Mouse (Mus musculus) ES-Bruce4 (cell line): Measurements from ENCODE around the gene Pold4. TPM values are rescaled to one million over a fixed set of nuclear protein-coding genes. Genes with fewer than 3 reads are reported as not detected.

ENCODE experiments used
- H3K27ac ChIP-seq: 2 replicates; pipeline ENCODE4 v1.5.1; 2012; ENCODE audit warnings: low read length, inconsistent platforms; ENCODE audit not compliant: insufficient read depth
- H3K27me3 ChIP-seq: 2 replicates; pipeline ENCODE4 v1.6.1; 2012; ENCODE audit warnings: mild to moderate bottlenecking, low read length, inconsistent platforms; ENCODE audit not compliant: control insufficient read depth, poor library complexity, insufficient read depth, severe bottlenecking
- H3K36me3 ChIP-seq: 2 replicates; pipeline ENCODE4 v1.6.1; 2012; ENCODE audit warnings: inconsistent platforms, mild to moderate bottlenecking, low read length, moderate library complexity; ENCODE audit not compliant: control insufficient read depth, poor library complexity, insufficient read depth, severe bottlenecking
- H3K4me1 ChIP-seq: one replicate; pipeline ENCODE4 v1.8.1; 2011; ENCODE audit warnings: low read length; ENCODE audit not compliant: control insufficient read depth, insufficient read depth
- H3K4me3 ChIP-seq: 2 replicates; pipeline ENCODE4 v1.5.1; 2011; ENCODE audit warnings: low read depth, mild to moderate bottlenecking, low read length
- H3K9ac ChIP-seq: 2 replicates; pipeline ENCODE4 v1.6.1; 2012; ENCODE audit warnings: low read depth, mild to moderate bottlenecking, inconsistent platforms; ENCODE audit not compliant: poor library complexity, severe bottlenecking
- H3K9me3 ChIP-seq: replicated peaks from 2 replicates; pipeline ENCODE4 v1.6.1; 2012; ENCODE audit warnings: mild to moderate bottlenecking, low read length, inconsistent platforms; ENCODE audit not compliant: control insufficient read depth, poor library complexity, insufficient read depth, severe bottlenecking
- CTCF ChIP-seq: IDR thresholded peaks from one replicate; pipeline ENCODE4 v1.8.1; 2011; ENCODE audit warnings: low read depth, low read length
- EP300 ChIP-seq: IDR thresholded peaks from 2 replicates; pipeline ENCODE4 v1.6.1; 2011; ENCODE audit warnings: low read depth, low read length; ENCODE audit not compliant: insufficient read depth
- POLR2A ChIP-seq: IDR thresholded peaks from one replicate; pipeline ENCODE4 v1.8.1; 2011; ENCODE audit warnings: low read length; ENCODE audit not compliant: insufficient read depth
- polyA plus RNA-seq: library from polyadenylated mRNA; stranded (reverse); fragments of >200 nt; gene quantifications from 2 replicates; pipeline ENCODE4 v1.2.4, GENCODE M21; 2011; ENCODE audit warnings: low read depth; ENCODE audit not compliant: missing spikeins, insufficient read depth, insufficient read length

Pold4 gene
- polyA plus RNA-seq, 1 experiment = 26.7 TPM

DNA sequence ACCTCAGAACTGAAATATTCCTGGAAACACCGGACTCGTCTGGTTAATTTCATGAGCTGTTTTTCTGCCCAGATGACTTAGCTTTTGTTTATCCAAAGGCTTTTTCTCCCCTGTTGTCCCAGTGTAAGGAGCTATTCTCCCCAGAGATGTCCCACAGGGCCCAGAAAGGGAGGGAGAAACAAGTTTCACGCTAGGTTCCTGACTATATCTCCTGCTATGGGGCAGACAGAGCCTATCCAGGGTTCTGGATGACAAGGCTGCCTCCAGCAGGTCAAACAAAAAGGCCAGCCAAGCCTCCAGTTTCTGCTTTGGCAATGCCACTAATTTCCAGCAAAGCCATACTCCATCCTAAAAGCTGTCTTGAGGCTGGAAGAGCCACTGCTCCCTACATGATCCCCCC, 13.8 kb upstream of the Pold4 start:
- H3K27me3 ChIP-seq = peaks cover 13% of the 10 kb centered on the region
- H3K9me3 ChIP-seq = no peaks in the 10 kb centered on the region
- H3K36me3 ChIP-seq = no peaks in the 10 kb centered on the region
- no peak overlapping the region for H3K27ac ChIP-seq
- no peak overlapping the region for H3K4me3 ChIP-seq
- H3K4me1 ChIP-seq = no peaks in the 10 kb centered on the region
- TF ChIP-seq EP300 (no peak), CTCF (no peak), POLR2A (no peak)
- H3K9ac ChIP-seq = no peak overlapping the region

GRCm38 (mm10) chr19:4218293-4218692, 13.4 kb upstream of the Pold4 start:
- no peak for TF ChIP-seq CTCF
- TF ChIP-seq POLR2A = no peak
- TF ChIP-seq EP300 = no peak
- H3K4me1 ChIP-seq = no peaks in the 10 kb centered on the region
- peaks cover 13% of the 10 kb centered on the region for H3K27me3 ChIP-seq

GRCm38 (mm10) chr19:4218784-4219183, 12.9 kb upstream of the Pold4 start:
- Histone ChIP-seq H3K9me3 (no peaks in the 10 kb centered on the region), H3K36me3 (no peaks in the 10 kb centered on the region), H3K27me3 (peaks cover 13% of the 10 kb centered on the region), H3K9ac (no peak overlapping the region), H3K27ac (no peak overlapping the region), H3K4me1 (no peaks in the 10 kb centered on the region), H3K4me3 (no peak overlapping the region)
- TF ChIP-seq POLR2A (no peak), EP300 (no peak), CTCF (no peak)

More at GRCm38 (mm10) chr19:4218293-4218692, 13.4 kb upstream of the Pold4 start:
- Histone ChIP-seq H3K27ac (no peak overlapping the region), H3K4me3 (no peak overlapping the region), H3K9ac (no peak overlapping the region), H3K9me3 (no peaks in the 10 kb centered on the region), H3K36me3 (no peaks in the 10 kb centered on the region)

- no peak for TF ChIP-seq POLR2A
- no peak for TF ChIP-seq EP300
- TF ChIP-seq CTCF = no peak
- H3K4me1 ChIP-seq = no peaks in the 10 kb centered on the region
- H3K27me3 ChIP-seq = peaks cover 7% of the 10 kb centered on the region
- H3K27ac ChIP-seq = no peak overlapping the region
- H3K9ac ChIP-seq = no peak overlapping the region
- no peaks in the 10 kb centered on the region for H3K9me3 ChIP-seq
- no peaks in the 10 kb centered on the region for H3K36me3 ChIP-seq
- H3K4me3 ChIP-seq = no peak overlapping the region
Measured at GRCm38 (mm10) chr19:4219943-4220342, 11.8 kb upstream of the Pold4 start.

- H3K36me3 ChIP-seq = no peaks in the 10 kb centered on the region
- no peaks in the 10 kb centered on the region for H3K9me3 ChIP-seq
- H3K4me1 ChIP-seq = no peaks in the 10 kb centered on the region
- no peak for TF ChIP-seq EP300
- TF ChIP-seq CTCF = no peak
- TF ChIP-seq POLR2A = no peak
- no peak overlapping the region for H3K27ac ChIP-seq
- no peak overlapping the region for H3K9ac ChIP-seq
- no peak overlapping the region for H3K4me3 ChIP-seq
- peaks cover 2% of the 10 kb centered on the region for H3K27me3 ChIP-seq
Measured at GRCm38 (mm10) chr19:4220416-4220815, 11.3 kb upstream of the Pold4 start.

DNA sequence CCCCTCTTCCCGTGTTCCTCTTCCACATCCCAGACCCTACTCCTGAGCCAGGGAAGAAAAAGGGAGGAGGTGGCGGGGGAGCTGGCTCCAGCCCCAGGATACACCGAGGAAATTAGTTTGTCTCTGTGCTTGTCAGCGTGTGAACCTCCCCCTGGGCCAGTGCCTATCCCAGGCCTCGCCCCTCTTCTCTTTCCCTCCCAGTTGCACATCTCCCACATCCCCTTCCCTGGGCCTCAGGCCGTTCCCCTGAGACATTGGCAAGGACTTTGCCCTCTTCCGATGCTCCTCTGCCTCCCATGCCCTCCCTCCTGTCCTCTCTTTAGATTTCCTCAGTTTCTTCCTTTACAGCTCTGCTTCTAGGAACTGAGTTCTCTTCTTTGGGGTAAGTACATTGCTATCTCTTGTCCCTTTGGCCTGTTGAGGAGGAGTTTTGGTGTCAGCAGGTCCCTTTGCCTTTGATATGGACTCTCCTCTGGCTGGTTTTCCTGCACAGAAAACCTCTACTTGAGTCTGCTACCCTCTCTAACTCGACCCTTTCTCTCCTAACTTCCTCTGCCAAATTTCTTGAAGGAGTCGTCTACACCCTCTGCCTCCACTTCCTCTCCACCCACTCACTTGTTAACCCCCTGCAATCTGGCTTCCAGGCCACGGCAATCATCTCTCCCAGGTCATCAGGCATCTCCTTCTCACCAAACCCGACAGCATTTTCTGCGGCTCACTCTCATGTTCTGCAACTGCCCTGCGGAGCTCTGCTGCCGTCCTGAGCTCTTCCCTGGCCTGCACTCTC, 10.5 kb upstream of the Pold4 start:
- H3K27ac ChIP-seq = no peak overlapping the region
- no peaks in the 10 kb centered on the region for H3K4me1 ChIP-seq
- no peak overlapping the region for H3K9ac ChIP-seq
- no peak for TF ChIP-seq CTCF
- no peak for TF ChIP-seq EP300
- no peak for TF ChIP-seq POLR2A
- H3K27me3 ChIP-seq = no peaks in the 10 kb centered on the region
- H3K9me3 ChIP-seq = no peaks in the 10 kb centered on the region
- H3K4me3 ChIP-seq = no peak overlapping the region
- H3K36me3 ChIP-seq = no peaks in the 10 kb centered on the region
